Mouse (Mus musculus): ENCODE data around the gene Dand5.

Gene Dand5

GRCm38 (mm10) chr8:84783919-84784581 lies 38.6 kb downstream of the Dand5 start:
- no peak for DNase-seq (ENCODE audit: low spot score)

GRCm38 (mm10) chr8:84783198-84783918 lies 39.3 kb downstream of the Dand5 start:
- DNase-seq (ENCODE audit: low spot score): no peak

- no peak for DNase-seq (ENCODE audit: low spot score)
Observed at GRCm38 (mm10) chr8:84782680-84783079, 39.9 kb downstream of the Dand5 start.

GRCm38 (mm10) chr8:84781686-84782505 lies 40.7 kb downstream of the Dand5 start:
- no peak for DNase-seq (ENCODE audit: low spot score)

- no peak for DNase-seq (ENCODE audit: low spot score)
Observed at GRCm38 (mm10) chr8:84780949-84781680, 41.5 kb downstream of the Dand5 start.

GRCm38 (mm10) chr8:84780225-84780555 lies 42.4 kb downstream of the Dand5 start:
- no peak for DNase-seq (ENCODE audit: low spot score)

- no peak for DNase-seq (ENCODE audit: low spot score)
Observed at GRCm38 (mm10) chr8:84779519-84780224, 43.0 kb downstream of the Dand5 start.

GRCm38 (mm10) chr8:84778638-84779380 lies 43.8 kb downstream of the Dand5 start:
- DNase-seq (ENCODE audit: low spot score): no peak

- DNase-seq (ENCODE audit: low spot score): no peak
Observed at GRCm38 (mm10) chr8:84777899-84778637, 44.6 kb downstream of the Dand5 start.

- no peak for DNase-seq (ENCODE audit: low spot score)
Observed at GRCm38 (mm10) chr8:84776569-84776968, 46.1 kb downstream of the Dand5 start.

GRCm38 (mm10) chr8:84775621-84776113 lies 47.0 kb downstream of the Dand5 start:
- no peak for DNase-seq (ENCODE audit: low spot score)

GRCm38 (mm10) chr8:84775105-84775591 lies 47.5 kb downstream of the Dand5 start:
- no peak for DNase-seq (ENCODE audit: low spot score)

GRCm38 (mm10) chr8:84774473-84774911 lies 48.1 kb downstream of the Dand5 start:
- DNase-seq (ENCODE audit: low spot score): no peak

- DNase-seq (ENCODE audit: low spot score): no peak
Observed at GRCm38 (mm10) chr8:84773833-84774232, 48.8 kb downstream of the Dand5 start.

- no peak for DNase-seq (ENCODE audit: low spot score)
Observed at GRCm38 (mm10) chr8:84773304-84773703, 49.3 kb downstream of the Dand5 start.

GRCm38 (mm10) chr8:84772628-84773027 lies 50.0 kb downstream of the Dand5 start:
- no peak for DNase-seq (ENCODE audit: low spot score)

- DNase-seq (ENCODE audit: low spot score): no peak
Observed at GRCm38 (mm10) chr8:84771941-84772378, 50.7 kb downstream of the Dand5 start.

- no peak for DNase-seq (ENCODE audit: low spot score)
Observed at GRCm38 (mm10) chr8:84771000-84771687, 51.5 kb downstream of the Dand5 start.
